Mouse (Mus musculus) liver, embryonic 16.5 days (tissue): Measurements from ENCODE around the gene Otub1. TPM values are rescaled to one million over a fixed set of nuclear protein-coding genes. Genes with fewer than 3 reads are reported as not detected.

Source experiments
- ATAC-seq: fragments of 200-750 bp; cut with Nextera tagmentation; 2 replicates; pipeline ENCODE4 v1.8.0; 2017; ENCODE audit warnings: low read depth, mild to moderate bottlenecking, moderate number of reproducible peaks, moderate library complexity
- H3K27ac ChIP-seq: fragments of 300-500 bp; sonication (generic); 2 replicates; pipeline ENCODE4 v1.5.1; 2014; ENCODE audit warnings: mild to moderate bottlenecking, low read length
- H3K27me3 ChIP-seq: fragments of 300-500 bp; sonication (generic); 2 replicates; pipeline ENCODE4 v1.6.1; 2014; ENCODE audit warnings: low read depth, low read length, mixed read lengths; ENCODE audit not compliant: control insufficient read depth, insufficient read depth
- H3K36me3 ChIP-seq: fragments of 300-500 bp; sonication (generic); 2 replicates; pipeline ENCODE4 v1.6.1; 2014; ENCODE audit warnings: mild to moderate bottlenecking; ENCODE audit not compliant: control insufficient read depth, insufficient read depth
- H3K4me1 ChIP-seq: fragments of 300-500 bp; sonication (generic); 2 replicates; pipeline ENCODE4 v1.6.1; 2014; ENCODE audit warnings: low read depth, low read length, mixed read lengths; ENCODE audit not compliant: control insufficient read depth
- H3K4me2 ChIP-seq: fragments of 300-500 bp; sonication (generic); 2 replicates; pipeline ENCODE4 v1.6.1; 2014; ENCODE audit warnings: low read depth, low read length, mixed read lengths
- H3K4me3 ChIP-seq: fragments of 300-500 bp; sonication (generic); 2 replicates; pipeline ENCODE4 v1.5.1; 2014; ENCODE audit warnings: low read depth, mild to moderate bottlenecking, low read length
- H3K9ac ChIP-seq: fragments of 300-500 bp; sonication (generic); 2 replicates; pipeline ENCODE4 v1.6.1; 2014; ENCODE audit warnings: low read depth, low read length
- H3K9me3 ChIP-seq: fragments of 300-500 bp; sonication (generic); replicated peaks from 2 replicates; pipeline ENCODE4 v1.6.1; 2016; ENCODE audit warnings: low read length; ENCODE audit not compliant: control insufficient read depth
- WGBS: fragments of 180-500 bp; shearing (Covaris S2); extraction: QIAGEN DNeasy Blood & Tissue Kit; methylation state at CpG from one replicate; pipeline ENCODE4 v1.1.7; 2014; ENCODE audit not compliant: insufficient replicate concordance; 5-methylcytosine and 5-hydroxymethylcytosine counted together
- polyA plus RNA-seq: library from polyadenylated mRNA; unstranded; fragments of >200 nt; fragmentation: Nextera tagmentation; extraction: Ambion mirVana; gene quantifications from 2 replicates; pipeline ENCODE4 v1.2.1, GENCODE M21; 2015

Otub1 gene
- polyA plus RNA-seq, 1 experiment from 2014 or later: 50.9 TPM

DNA sequence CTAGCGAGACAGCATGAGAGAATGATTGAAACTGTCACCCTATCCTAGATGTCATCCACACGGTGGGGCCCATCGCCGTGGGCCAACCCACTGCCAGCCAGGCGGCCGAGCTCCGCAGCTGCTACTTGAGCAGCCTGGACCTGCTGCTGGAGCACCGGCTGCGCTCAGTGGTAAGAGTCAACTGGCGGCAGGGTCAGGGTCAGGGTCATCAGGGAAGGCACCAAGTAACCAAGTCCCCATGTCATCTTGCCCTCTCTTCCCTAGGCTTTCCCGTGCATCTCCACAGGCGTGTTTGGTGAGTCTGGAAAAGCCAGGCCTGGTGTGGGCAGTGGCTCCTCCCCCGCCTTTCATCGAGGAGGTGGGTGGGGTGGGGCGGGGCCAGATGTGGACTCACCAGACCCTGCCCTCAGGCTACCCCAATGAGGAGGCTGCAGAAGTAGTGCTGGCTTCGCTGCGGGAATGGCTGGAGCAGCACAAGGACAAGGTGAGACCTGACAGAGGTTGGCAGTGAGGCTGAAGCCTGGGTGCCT, 9.3 kb downstream of the Otub1 start:
- H3K36me3 ChIP-seq: peaks cover 20% of the 10 kb centered on the region
- H3K4me2 ChIP-seq: no peak overlapping the region
- H3K4me1 ChIP-seq: peaks cover 13% of the 10 kb centered on the region
- H3K27ac ChIP-seq: no peak overlapping the region
- no peak overlapping the region for H3K4me3 ChIP-seq
- no peak overlapping the region for H3K9ac ChIP-seq
- ATAC-seq: peak; percentile 20
- no peaks in the 10 kb centered on the region for H3K9me3 ChIP-seq
- no peaks in the 10 kb centered on the region for H3K27me3 ChIP-seq
- 45% methylated on average over 17 of the region's 17 CpGs for WGBS

DNA sequence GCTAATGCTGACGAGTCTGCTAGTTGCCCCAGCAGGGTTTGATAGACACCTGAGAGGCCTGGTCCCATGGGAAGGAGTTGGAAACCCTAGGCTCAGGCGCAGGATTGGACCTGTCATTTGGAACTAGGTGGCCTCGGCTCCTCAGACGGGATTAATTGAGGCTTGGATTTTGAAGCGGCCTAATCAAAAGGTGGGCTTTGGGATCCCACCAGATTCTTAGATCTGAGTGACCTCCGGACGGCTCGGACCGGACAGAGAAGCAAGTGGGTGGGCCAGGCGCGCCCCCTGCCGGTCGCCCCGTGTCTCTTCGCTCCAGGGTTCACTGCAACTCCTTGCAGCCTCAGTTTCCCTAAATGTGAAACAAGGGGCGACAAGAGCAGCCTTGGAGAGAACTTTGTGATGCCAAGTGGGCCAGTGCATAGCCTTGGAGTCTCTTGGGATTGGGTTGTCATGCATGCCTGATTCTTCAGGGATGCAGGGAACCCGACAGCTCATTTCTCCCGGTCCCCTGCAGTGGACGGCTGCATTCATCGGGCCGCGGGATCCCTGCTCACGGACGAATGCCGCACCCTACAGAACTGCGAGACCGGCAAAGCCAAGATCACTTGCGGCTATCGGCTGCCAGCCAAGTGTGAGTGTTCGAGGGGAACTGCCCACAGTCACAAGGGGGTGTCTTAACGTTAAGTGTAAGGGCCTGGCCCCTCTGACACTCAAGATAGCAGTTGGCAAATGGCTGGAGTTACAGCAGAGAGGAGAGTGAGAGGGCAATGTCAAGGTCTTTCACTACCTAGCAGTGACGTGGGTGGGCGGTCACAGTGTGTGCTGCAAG, 10.0 kb downstream of the Otub1 start:
- peaks cover 16% of the 10 kb centered on the region for H3K36me3 ChIP-seq
- no peak for ATAC-seq
- H3K9ac ChIP-seq: no peak overlapping the region
- H3K4me3 ChIP-seq: no peak overlapping the region
- no peaks in the 10 kb centered on the region for H3K27me3 ChIP-seq
- no peak overlapping the region for H3K27ac ChIP-seq
- no peaks in the 10 kb centered on the region for H3K9me3 ChIP-seq
- 26% methylated on average over 33 of the region's 33 CpGs for WGBS
- H3K4me1 ChIP-seq: peaks cover 13% of the 10 kb centered on the region
- H3K4me2 ChIP-seq: no peak overlapping the region

DNA sequence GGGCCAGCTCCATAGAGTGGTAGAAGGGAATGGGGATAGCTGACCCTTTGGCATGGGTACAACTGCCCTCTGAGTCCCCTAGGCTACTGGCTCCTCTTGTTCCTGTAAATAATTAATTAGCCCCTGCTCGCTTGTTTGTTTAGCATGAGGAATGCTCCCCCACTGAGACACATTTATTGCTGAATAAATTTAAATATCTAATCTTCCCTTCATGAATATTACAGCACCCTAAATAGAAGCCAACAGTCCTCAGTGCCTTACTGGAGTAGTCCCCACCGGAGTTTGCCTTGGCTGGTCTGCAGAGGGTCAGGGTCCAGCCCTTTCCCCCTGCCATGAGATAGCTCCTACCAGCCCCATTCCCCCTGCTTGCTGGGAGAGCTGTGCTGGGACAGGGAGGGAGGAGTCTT, 13.6 kb downstream of the Otub1 start:
- WGBS: 37% methylated on average over 2 of the region's 2 CpGs
- Histone ChIP-seq H3K9ac (no peak overlapping the region), H3K27ac (no peak overlapping the region)

DNA sequence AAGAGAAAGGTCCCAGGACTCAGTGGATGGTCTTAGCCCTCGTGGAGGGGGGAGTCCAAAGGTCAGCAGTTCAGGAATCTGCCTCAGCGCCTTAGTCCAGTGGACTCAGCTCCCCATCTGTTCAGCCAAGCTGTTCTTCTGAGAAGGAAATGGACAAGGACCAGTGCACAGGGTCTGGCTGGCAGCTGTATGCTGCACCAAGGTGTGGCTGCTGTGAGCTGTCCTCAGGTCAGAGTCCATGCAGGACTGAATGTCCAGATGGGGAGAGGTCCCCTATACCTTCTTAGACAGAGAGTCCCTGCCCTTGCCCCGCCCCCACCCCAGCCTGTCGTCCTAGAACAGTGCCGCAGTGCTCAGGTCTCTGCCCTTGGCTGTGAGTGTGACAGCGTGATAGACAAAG, 14.5 kb downstream of the Otub1 start:
- Histone ChIP-seq H3K4me3 (no peak overlapping the region), H3K4me2 (no peak overlapping the region), H3K36me3 (no peaks in the 10 kb centered on the region), H3K9ac (no peak overlapping the region), H3K9me3 (no peaks in the 10 kb centered on the region), H3K27ac (no peak overlapping the region), H3K4me1 (peaks cover 11% of the 10 kb centered on the region), H3K27me3 (no peaks in the 10 kb centered on the region)
- 29% methylated on average over 6 of the region's 6 CpGs for WGBS
- no peak for ATAC-seq

More for the DNA sequence above, 13.6 kb downstream of the Otub1 start:
- peaks cover 13% of the 10 kb centered on the region for H3K4me1 ChIP-seq
- H3K9me3 ChIP-seq: no peaks in the 10 kb centered on the region
- no peaks in the 10 kb centered on the region for H3K27me3 ChIP-seq
- H3K36me3 ChIP-seq: no peaks in the 10 kb centered on the region
- H3K4me3 ChIP-seq: no peak overlapping the region
- peak; percentile 58 for ATAC-seq
- no peak overlapping the region for H3K4me2 ChIP-seq

DNA sequence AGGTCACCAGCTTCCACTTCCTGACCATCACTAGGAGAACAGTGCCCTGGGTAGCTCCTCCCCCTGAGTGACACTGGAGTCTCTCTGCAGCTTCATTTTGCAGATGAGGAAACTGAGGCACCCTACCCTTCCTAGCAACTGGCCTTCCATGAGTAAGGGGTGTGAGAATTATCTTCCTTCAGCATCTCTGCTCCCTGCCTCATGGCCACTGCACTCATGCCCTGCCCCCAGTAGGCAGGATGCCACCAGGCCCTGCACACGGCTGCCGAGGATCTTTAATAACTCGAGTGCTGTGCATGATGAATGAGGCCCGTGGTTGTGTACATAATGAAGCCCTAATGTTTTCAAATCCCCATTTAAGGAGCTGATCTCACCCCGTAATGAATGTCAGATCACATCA, 15.1 kb downstream of the Otub1 start:
- H3K27me3 ChIP-seq: no peaks in the 10 kb centered on the region; the same call in 1 of the 2 replicates

DNA sequence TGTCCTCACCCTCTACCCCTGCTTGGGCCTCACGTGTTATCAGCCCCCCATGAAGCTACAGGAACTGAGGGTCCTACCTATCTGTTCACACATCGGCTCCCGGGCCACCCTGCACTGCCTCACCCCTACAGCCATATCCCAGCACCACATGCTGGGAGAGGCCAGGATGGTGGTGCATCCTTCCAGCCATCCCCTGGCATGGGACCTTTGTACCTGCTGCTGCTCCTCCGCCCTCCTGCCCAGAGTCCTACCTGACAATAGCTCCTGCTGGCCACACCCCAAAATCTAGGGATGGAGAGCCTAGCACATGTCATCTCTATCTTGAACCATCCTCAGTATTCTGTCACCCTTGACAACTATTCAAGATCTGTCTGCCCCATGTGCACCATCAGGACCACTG, 17.1 kb downstream of the Otub1 start:
- Histone ChIP-seq H3K27me3 (no peaks in the 10 kb centered on the region; the same call in 1 of the 2 replicates), H3K9me3 (no peaks in the 10 kb centered on the region), H3K9ac (no peak overlapping the region), H3K4me3 (no peak overlapping the region), H3K4me1 (peaks cover 2% of the 10 kb centered on the region), H3K36me3 (no peaks in the 10 kb centered on the region), H3K4me2 (no peak overlapping the region), H3K27ac (no peak overlapping the region)
- 53% methylated on average over 4 of the region's 4 CpGs for WGBS
- ATAC-seq: no peak

More for the DNA sequence above, 15.1 kb downstream of the Otub1 start:
- peaks cover 5% of the 10 kb centered on the region for H3K4me1 ChIP-seq
- 69% methylated on average over 5 of the region's 5 CpGs for WGBS
- no peak overlapping the region for H3K4me3 ChIP-seq
- H3K27ac ChIP-seq: no peak overlapping the region
- H3K4me2 ChIP-seq: no peak overlapping the region
- H3K9me3 ChIP-seq: no peaks in the 10 kb centered on the region
- H3K36me3 ChIP-seq: no peaks in the 10 kb centered on the region
- no peak for ATAC-seq
- H3K9ac ChIP-seq: no peak overlapping the region

DNA sequence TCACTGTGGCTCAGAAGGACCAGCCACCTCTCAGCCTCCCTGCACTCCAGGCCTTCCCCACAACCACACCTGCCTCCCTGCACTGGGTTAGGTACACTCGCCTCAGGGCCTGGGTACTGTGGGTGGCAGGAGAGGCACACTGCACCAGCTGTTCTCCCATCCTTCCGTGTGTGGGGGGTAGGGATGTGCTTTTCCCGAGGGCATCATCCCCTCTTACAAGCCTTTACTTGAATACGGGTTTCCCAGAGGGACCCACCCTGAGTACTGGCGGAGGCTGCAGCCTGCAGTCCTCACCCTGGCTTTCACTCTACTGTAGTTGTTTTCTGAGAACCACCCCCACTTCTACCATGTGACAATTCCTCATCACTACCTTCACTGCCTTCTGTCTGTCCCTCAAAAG, 19.0 kb downstream of the Otub1 start:
- H3K27me3 ChIP-seq: peaks cover 10% of the 10 kb centered on the region
- ATAC-seq: no peak
- H3K36me3 ChIP-seq: no peaks in the 10 kb centered on the region
- no peak overlapping the region for H3K4me2 ChIP-seq
- peaks cover 4% of the 10 kb centered on the region for H3K4me1 ChIP-seq
- 50% methylated on average over 5 of the region's 5 CpGs for WGBS
- no peak overlapping the region for H3K27ac ChIP-seq
- no peaks in the 10 kb centered on the region for H3K9me3 ChIP-seq
- no peak overlapping the region for H3K4me3 ChIP-seq
- H3K9ac ChIP-seq: no peak overlapping the region

DNA sequence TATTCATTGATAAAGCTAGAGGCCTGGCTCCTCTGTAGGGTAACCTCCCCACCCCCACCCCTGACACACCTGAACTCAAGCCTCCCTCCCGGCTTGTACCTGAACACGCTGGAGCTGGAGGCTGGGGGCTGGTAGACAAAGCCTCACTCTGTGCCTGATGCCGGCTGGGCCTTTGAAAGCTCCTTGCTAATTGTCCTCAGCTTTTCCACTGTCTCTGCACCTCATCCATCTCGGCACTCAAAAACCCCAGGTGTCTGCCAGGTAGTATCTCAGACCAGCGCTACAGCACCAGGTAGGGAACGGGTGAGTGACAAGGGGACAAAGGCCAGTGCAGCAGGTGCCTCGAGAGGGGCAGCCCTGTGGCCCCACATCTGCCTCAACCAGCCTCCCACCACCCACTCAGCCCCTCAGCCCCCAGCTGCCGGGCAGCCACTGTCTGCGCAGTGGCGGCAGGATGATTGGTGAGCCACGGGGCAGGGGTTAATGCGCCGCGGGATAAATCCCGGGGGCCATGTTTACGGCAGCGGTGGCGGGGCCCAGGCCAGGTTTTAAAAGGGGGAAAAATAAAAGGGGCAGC, 20.3 kb downstream of the Otub1 start:
- Histone ChIP-seq H3K9ac (no peak overlapping the region), H3K36me3 (no peaks in the 10 kb centered on the region), H3K4me1 (peaks cover 5% of the 10 kb centered on the region), H3K9me3 (no peaks in the 10 kb centered on the region), H3K4me2 (no peak overlapping the region), H3K4me3 (no peak overlapping the region), H3K27ac (no peak overlapping the region), H3K27me3 (peaks cover 19% of the 10 kb centered on the region)
- no peak for ATAC-seq
- WGBS: 34% methylated on average over 18 of the region's 18 CpGs

DNA sequence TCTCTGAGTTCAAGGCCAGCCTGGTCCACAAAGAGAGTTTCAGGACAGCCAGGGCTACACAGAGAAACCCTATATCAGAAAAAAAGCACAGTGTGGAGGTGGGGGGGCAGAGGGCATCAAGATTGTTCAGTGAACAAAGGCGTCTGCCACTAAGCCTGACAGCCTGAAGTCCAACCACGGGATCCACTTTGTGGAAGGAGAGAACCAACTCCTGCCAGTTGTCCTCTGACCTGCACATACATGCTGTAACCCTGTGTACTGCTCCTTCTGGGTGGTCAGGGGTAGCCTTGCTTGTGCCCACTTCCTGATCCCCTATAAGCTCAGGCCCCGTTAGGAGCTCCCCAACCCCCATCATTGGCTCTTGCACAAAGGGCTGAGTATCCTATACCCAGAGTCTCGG, 21.1 kb downstream of the Otub1 start:
- Histone ChIP-seq H3K27me3 (peaks cover 19% of the 10 kb centered on the region), H3K36me3 (no peaks in the 10 kb centered on the region), H3K27ac (no peak overlapping the region), H3K4me3 (no peak overlapping the region), H3K4me1 (peaks cover 5% of the 10 kb centered on the region), H3K9ac (no peak overlapping the region), H3K4me2 (no peak overlapping the region), H3K9me3 (no peaks in the 10 kb centered on the region)
- ATAC-seq: no peak
- 48% methylated on average over 4 of the region's 4 CpGs for WGBS
